12 mouse cellular contexts compared by ENCODE assay signal in the genomic region with DNA sequence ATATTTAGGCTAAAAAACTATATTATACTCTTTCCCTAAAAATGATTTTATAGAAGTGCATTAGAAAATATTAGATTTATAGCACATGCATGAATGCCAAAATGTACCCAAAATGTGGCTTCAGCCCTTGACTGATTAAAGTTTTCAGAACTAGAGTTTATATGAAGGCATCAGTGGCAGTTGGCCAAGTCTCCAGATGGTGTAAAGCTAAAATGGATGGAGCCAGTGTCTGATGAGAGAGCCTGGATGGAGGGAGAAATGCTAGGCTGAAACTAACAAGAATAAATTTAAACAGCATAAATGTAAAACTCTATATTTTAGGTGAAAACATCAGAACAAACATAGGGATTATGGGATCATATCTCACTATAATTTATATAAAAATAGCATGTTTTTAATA.
A peak's percentile ranks its signal among the peaks of the same experiment; 100 is the strongest.
DNase-seq lines count a peak whose midpoint lies in the region; ATAC-seq and TF ChIP-seq lines count a peak whose summit lies in the region.
"Had no signal": no experiment of that assay in that cellular context is flagged by ENCODE, and none has a peak within 500 bp of the region (broad histone marks: within the 10 kb centered on the region; RNA-seq: fewer than 3 reads in every experiment).

No protein-coding gene starts in this region.

- no peaks in the 10 kb centered on the region for H3K36me3 ChIP-seq in lung, postnatal 0 days (ENCODE audit: insufficient read depth, low read length)
- H3K36me3 ChIP-seq: G1E had no signal

- no peak overlapping the region for H3K27ac ChIP-seq in lung, postnatal 0 days (ENCODE audit: low read length)

- TF ChIP-seq EP300 in lung, postnatal 0 days (IDR thresholded peaks at IDR 0.05), result no peak

- H3K4me2 ChIP-seq in lung, postnatal 0 days (replicated peaks; ENCODE audit: low read depth, low read length), result no peak overlapping the region

- ATAC-seq in cerebellum, adult (ENCODE audit: insufficient number of reproducible peaks, low FRiP score, low TSS enrichment), result no peak
- ATAC-seq in lung, postnatal 0 days, result no peak

- DNase-seq in cerebellum, postnatal 10 days, result peak; percentile 84
- peak; percentile 1 for DNase-seq in lung, postnatal 10 days
- DNase-seq in lung, postnatal 0 days (ENCODE audit: low spot score), result no peak
- DNase-seq in left cerebral cortex, adult 9 months (ENCODE audit: low spot score in 2 of 2), result peak; percentile 11 to 73
- DNase-seq in telencephalon, adult 2 months (ENCODE audit: low read depth, low spot score), result peak; percentile 54
- no peak for DNase-seq in gastrocnemius, adult 18-20 months (ENCODE audit: low spot score)
- DNase-seq in adrenal gland, postnatal 10 days, result no peak
- DNase-seq: heart, postnatal 4 days; kidney, adult 8-10 months; lung, postnatal 36 days had no signal

- H3K27me3 ChIP-seq in lung, postnatal 0 days (replicated peaks; ENCODE audit: insufficient read depth, low read length), result no peaks in the 10 kb centered on the region

- no peak overlapping the region for H3K4me3 ChIP-seq in lung, postnatal 0 days (ENCODE audit: low read depth, low read length)

- H3K9ac ChIP-seq in lung, postnatal 0 days (replicated peaks; ENCODE audit: low read depth), result no peak overlapping the region

- H3K9me3 ChIP-seq in lung, postnatal 0 days (ENCODE audit: low read length), result no peaks in the 10 kb centered on the region

- H3K4me1 ChIP-seq in lung, postnatal 0 days (ENCODE audit: insufficient read depth, low read depth, low read length), result no peaks in the 10 kb centered on the region

- TF ChIP-seq CTCF in lung, postnatal 0 days (IDR thresholded peaks at IDR 0.05), result no peak

Comparison
In these comparisons a context has a peak if more than half of its experiments do, and no peak if none do; other contexts are left out.
1. DNase-seq: peak in cerebellum, postnatal 10 days (2 of 2), lung, postnatal 10 days (single experiment), left cerebral cortex, adult 9 months (2 of 2) and telencephalon, adult 2 months (single experiment); none in lung, postnatal 0 days (single experiment), gastrocnemius, adult 18-20 months (single experiment) and adrenal gland, postnatal 10 days (single experiment).